Mouse (Mus musculus) heart, adult 11 months (tissue): ENCODE measurements around the gene Pym1.
"Not testable (repeated sequence)": the region's sequence is repeated elsewhere in the genome, so short reads cannot be mapped to it uniquely, and the experiment has no call there.

Experiments
- DNase-seq: peaks from one replicate; pipeline ENCODE4 v3.0.0; 2022

Pym1 gene

GRCm38 (mm10) chr10:128747646-128748251 is at the start of gene Pym1:
Gene Pym1 (plus strand): TSS chr10:128747889.
- peak; percentile 99 for DNase-seq

- peak; percentile 89 for DNase-seq
Observed at GRCm38 (mm10) chr10:128699006-128699405, 48.7 kb upstream of the Pym1 start.

GRCm38 (mm10) chr10:128699611-128700010 is 48.1 kb upstream of the Pym1 start:
- DNase-seq: peak; percentile 91

GRCm38 (mm10) chr10:128700712-128701111 is 47.0 kb upstream of the Pym1 start:
- DNase-seq: no peak

GRCm38 (mm10) chr10:128702328-128703007 is 45.2 kb upstream of the Pym1 start:
- DNase-seq: no peak

GRCm38 (mm10) chr10:128703895-128704294 is 43.8 kb upstream of the Pym1 start, which contains the start of gene Pmel:
Gene Pmel (plus strand): TSS chr10:128704195.
- no peak for DNase-seq

GRCm38 (mm10) chr10:128704491-128705316 is 43.0 kb upstream of the Pym1 start, which contains the start of gene Cdk2:
Gene Cdk2 (minus strand): TSS chr10:128705031.
- peak; percentile 99 for DNase-seq

GRCm38 (mm10) chr10:128705317-128705693 is 42.4 kb upstream of the Pym1 start:
- DNase-seq: no peak

- not testable (repeated sequence) for DNase-seq
Observed at GRCm38 (mm10) chr10:128711318-128711717, 36.4 kb upstream of the Pym1 start.

- no peak for DNase-seq
Observed at GRCm38 (mm10) chr10:128715559-128716537, 31.8 kb upstream of the Pym1 start.

GRCm38 (mm10) chr10:128725466-128725865 is 22.2 kb upstream of the Pym1 start:
- DNase-seq: not testable (repeated sequence)

GRCm38 (mm10) chr10:128728059-128728458 is 19.6 kb upstream of the Pym1 start:
- DNase-seq: no peak

- DNase-seq: peak; percentile 95
Observed at GRCm38 (mm10) chr10:128731002-128731433, 16.7 kb upstream of the Pym1 start.

- DNase-seq: no peak
Observed at GRCm38 (mm10) chr10:128731992-128732391, 15.7 kb upstream of the Pym1 start.

GRCm38 (mm10) chr10:128737435-128737834 is 10.3 kb upstream of the Pym1 start:
- DNase-seq: no peak

- no peak for DNase-seq
Observed at GRCm38 (mm10) chr10:128740296-128740695, 7.4 kb upstream of the Pym1 start.

GRCm38 (mm10) chr10:128742616-128743015 is 5.1 kb upstream of the Pym1 start:
- no peak for DNase-seq

- no peak for DNase-seq
Observed at GRCm38 (mm10) chr10:128743235-128743634, 4.5 kb upstream of the Pym1 start.

GRCm38 (mm10) chr10:128743791-128744191 is 3.9 kb upstream of the Pym1 start:
- peak; percentile 98 for DNase-seq

GRCm38 (mm10) chr10:128744211-128744610 is 3.5 kb upstream of the Pym1 start:
- no peak for DNase-seq

- peak; percentile 93 for DNase-seq
Observed at GRCm38 (mm10) chr10:128744680-128745601, 2.7 kb upstream of the Pym1 start, which contains the start of gene Dgka. Gene Dgka (minus strand): TSS chr10:128744855.
